Mouse (Mus musculus) hindbrain, embryonic 10.5 days (tissue): ENCODE measurements around the gene Nubpl. TPM values are rescaled to one million over a fixed set of nuclear protein-coding genes. Genes with fewer than 3 reads are reported as not detected.
"Not testable (repeated sequence)": the region's sequence is repeated elsewhere in the genome, so short reads cannot be mapped to it uniquely, and the experiment has no call there.

Experiments
- DNase-seq: peaks from one replicate; pipeline ENCODE4 v3.0.0-alpha.2; 2017; ENCODE audit warnings: low spot score
- H3K27ac ChIP-seq: fragments of 300-500 bp; sonication (generic); 2 replicates; pipeline ENCODE4 v1.5.1; 2016; ENCODE audit warnings: mild to moderate bottlenecking, moderate library complexity
- H3K27me3 ChIP-seq: fragments of 300-500 bp; sonication (generic); 2 replicates; pipeline ENCODE4 v1.6.1; 2016; ENCODE audit warnings: mild to moderate bottlenecking; ENCODE audit not compliant: poor library complexity, insufficient read depth, severe bottlenecking
- H3K36me3 ChIP-seq: fragments of 300-500 bp; sonication (generic); 2 replicates; pipeline ENCODE4 v1.6.1; 2016; ENCODE audit warnings: mild to moderate bottlenecking, moderate library complexity
- H3K4me1 ChIP-seq: fragments of 300-500 bp; sonication (generic); replicated peaks from 2 replicates; pipeline ENCODE4 v1.6.1; 2016; ENCODE audit warnings: mild to moderate bottlenecking
- H3K4me3 ChIP-seq: fragments of 300-500 bp; sonication (generic); 2 replicates; pipeline ENCODE4 v1.5.1; 2016; ENCODE audit warnings: mild to moderate bottlenecking, moderate library complexity
- H3K9me3 ChIP-seq: fragments of 300-500 bp; sonication (generic); 2 replicates; pipeline ENCODE4 v1.6.1; 2016; ENCODE audit warnings: mild to moderate bottlenecking, moderate library complexity
- WGBS: fragments of 180-500 bp; shearing (Covaris S2); methylation state at CpG from one replicate; pipeline ENCODE4 v1.1.7; 2016; 5-methylcytosine and 5-hydroxymethylcytosine counted together
- polyA plus RNA-seq: library from polyadenylated mRNA; unstranded; fragments of >200 nt; fragmentation: Nextera tagmentation; extraction: Ambion mirVana; gene quantifications from 2 replicates; pipeline ENCODE4 v1.2.1, GENCODE M21; 2016

Gene Nubpl
- polyA plus RNA-seq = 10.1 and 15.5 TPM in 2 replicates

DNA sequence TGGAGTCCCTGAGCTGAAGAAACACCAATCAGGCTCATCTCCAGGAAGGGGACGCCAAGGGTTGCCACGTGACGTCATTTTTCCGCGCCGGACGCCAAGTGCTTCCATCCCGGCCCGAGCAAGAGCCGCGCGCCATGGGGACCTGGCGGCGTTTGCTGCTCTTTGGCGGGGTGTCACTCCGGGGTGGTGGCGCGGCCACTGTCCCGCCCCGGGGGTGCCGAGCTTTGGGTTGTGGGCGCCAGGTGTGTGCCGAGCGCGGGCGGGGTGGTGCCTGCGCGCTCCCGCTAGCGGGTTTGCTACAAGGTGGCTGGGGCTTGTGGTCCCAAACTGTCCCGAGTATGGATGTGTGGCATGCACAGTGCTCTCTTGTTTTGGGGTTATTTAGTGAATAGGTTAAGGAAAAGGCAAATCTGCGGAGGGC is at the start of gene Nubpl:
Nubpl (plus strand) TSS at position 88 of the 421 bp plus-strand sequence.
- WGBS = under 1% methylated on average over 32 of the region's 32 CpGs
- Histone ChIP-seq H3K4me1 (peaks cover 5% of the 10 kb centered on the region; the same call in 1 of the 2 replicates), H3K27ac (peak within 1 kb of the TSS; percentile 95), H3K9me3 (no peaks in the 10 kb centered on the region), H3K4me3 (peak within 1 kb of the TSS; percentile 92), H3K27me3 (no peaks in the 10 kb centered on the region), H3K36me3 (no peaks in the 10 kb centered on the region)
- peak; percentile 94 for DNase-seq

DNA sequence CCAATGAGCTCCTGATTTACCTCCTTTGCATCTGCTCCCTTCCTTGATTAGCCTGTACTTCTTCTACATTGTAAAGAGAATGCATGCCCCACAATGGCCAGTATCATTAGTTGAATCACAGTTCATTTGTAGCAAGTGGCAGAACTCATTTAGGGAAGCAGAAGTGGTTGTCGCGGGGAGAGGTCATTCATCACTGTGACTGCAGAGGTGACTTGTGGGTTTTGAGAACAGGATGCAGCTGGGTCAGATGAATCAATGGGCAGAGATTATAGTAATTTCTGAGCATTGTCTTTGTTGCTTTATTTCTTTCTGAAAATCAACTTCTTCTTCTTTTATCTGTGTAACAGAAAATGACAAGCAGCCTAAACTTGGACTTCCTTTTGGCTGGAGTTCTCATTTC is 48.2 kb upstream of the Nubpl start:
- no peaks in the 10 kb centered on the region for H3K9me3 ChIP-seq
- H3K4me1 ChIP-seq = no peaks in the 10 kb centered on the region
- no peak for DNase-seq
- H3K4me3 ChIP-seq = no peak overlapping the region
- no peaks in the 10 kb centered on the region for H3K27me3 ChIP-seq
- 85% methylated on average over 2 of the region's 2 CpGs for WGBS
- H3K36me3 ChIP-seq = no peaks in the 10 kb centered on the region
- no peak overlapping the region for H3K27ac ChIP-seq

DNA sequence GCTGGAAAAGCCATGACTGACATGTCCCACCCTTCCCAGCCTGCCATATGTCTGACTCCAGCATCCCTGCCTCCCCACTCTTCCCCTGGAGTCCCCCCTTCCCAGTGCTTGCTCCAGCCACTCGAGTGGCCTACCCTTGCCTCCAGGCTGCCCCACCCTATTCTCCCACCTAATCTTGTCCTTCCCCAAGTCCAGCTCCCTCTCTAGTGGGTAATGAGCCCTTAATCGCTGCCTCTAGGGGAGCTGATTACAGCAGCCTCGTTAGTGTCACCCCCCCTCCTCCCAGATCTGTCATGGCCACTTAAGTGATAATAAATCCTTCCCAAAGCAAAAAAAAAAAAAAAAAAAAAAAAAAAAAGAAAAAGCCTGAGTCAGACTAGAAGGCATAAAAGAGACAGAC is 18.2 kb upstream of the Nubpl start:
- not testable (repeated sequence) for H3K27ac ChIP-seq, H3K27me3 ChIP-seq, DNase-seq, H3K9me3 ChIP-seq, H3K4me1 ChIP-seq, H3K36me3 ChIP-seq, H3K4me3 ChIP-seq
- WGBS = 74% methylated on average over 2 of the region's 3 CpGs

DNA sequence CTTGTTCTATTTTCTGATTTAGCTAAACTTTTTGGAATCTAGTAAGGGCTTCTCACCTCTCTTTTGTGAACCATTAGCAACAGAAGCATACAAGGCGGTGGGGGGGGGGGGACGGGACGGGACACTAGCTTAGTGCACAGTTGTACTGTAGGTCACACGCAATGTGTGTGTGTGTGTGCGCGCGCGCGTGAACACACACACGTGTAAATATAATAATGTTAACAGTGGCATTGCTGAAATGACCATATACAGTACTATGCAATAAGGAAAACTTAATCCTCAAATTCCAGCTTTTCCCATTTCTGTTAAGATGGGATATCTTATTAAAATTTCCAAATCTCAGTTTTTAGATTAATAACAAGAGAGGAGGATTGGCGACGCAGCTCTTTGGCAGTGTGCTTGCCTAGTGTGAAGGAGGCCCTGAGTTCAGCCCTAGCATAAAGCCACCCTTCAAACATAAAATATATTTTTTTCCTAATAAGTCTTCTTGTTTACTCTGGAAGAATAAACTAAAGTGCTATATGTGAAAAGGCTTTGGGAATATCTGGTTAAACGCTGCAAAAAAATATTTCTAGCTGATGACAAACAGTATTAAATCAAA is 388 bp upstream of the Nubpl start:
- H3K36me3 ChIP-seq = no peaks in the 10 kb centered on the region
- H3K9me3 ChIP-seq = no peaks in the 10 kb centered on the region
- 73% methylated on average over 13 of the region's 13 CpGs for WGBS
- peaks cover 5% of the 10 kb centered on the region; the same call in 1 of the 2 replicates for H3K4me1 ChIP-seq
- peak overlapping the region; percentile 92 for H3K4me3 ChIP-seq
- DNase-seq = no peak
- H3K27me3 ChIP-seq = no peaks in the 10 kb centered on the region
- no peak overlapping the region; the same call in 1 of the 2 replicates for H3K27ac ChIP-seq

DNA sequence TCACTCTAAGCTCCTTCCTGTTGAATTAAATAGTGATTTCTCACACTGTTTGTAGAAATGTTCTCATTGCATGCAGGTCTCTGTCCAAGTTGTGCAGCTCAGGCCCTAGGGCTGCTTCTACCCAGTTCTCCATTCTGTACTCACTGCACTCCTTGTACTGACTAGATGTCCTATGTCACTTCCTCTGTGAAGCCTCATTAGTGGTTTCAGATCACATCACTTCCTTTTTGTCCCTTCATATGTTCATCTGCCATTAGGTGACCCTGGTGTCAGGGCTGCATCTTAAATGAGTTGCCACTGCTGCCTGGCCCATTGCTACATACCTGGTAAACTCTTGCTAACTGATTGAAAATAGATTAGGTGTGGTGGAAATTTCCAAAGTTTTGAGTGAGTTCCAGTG is 22.7 kb downstream of the Nubpl start:
- Histone ChIP-seq H3K27me3 (no peaks in the 10 kb centered on the region), H3K27ac (no peak overlapping the region), H3K36me3 (no peaks in the 10 kb centered on the region), H3K4me3 (no peak overlapping the region), H3K4me1 (peaks cover 14% of the 10 kb centered on the region), H3K9me3 (0 out of 2 replicates have a peak, but pooled peaks cover 4% of the 10 kb centered on the region)
- no peak for DNase-seq

DNA sequence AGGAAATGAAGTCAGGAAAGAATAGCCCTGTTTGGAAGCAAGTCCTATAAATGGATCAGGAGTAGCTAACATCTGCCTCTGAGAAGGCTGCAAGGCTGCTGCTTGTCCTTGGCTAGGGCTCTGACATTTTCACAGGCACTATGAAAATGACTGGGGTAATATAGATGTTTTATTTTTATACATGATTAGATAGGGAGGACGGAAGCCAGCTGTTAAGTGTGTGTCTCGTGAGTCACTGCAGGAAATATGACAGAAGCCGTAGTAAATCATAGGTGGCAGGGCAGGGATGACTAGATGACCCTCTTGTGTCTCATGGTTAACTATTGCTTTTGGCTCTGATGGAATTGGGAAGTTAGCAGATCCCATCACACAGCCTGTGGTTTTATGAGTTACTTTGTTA is 28.9 kb downstream of the Nubpl start:
- 83% methylated on average over 3 of the region's 3 CpGs for WGBS
- DNase-seq = no peak
- Histone ChIP-seq H3K36me3 (no peaks in the 10 kb centered on the region), H3K4me3 (no peak overlapping the region), H3K27ac (no peak overlapping the region), H3K4me1 (peaks cover 5% of the 10 kb centered on the region), H3K27me3 (no peaks in the 10 kb centered on the region), H3K9me3 (0 out of 2 replicates have a peak, but pooled peaks cover 4% of the 10 kb centered on the region)

DNA sequence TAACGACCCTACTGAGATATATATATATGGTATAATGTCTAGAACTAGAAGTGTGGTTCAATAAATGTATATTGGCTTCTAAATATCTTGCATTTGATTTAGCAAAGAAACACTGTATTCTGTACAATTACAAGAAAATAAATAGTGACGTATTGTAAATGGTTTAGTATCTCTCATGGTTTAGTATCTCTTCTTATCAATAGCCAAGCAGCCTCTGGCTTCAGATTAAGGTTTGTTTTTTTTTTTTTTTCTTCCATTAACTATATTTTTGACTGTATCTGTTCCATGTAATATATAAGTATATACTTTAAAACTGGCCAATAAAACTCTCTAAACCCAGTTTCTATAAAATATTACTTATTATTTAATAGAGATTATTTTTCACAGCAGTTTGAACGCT is 31.5 kb downstream of the Nubpl start:
- H3K4me1 ChIP-seq = peaks cover 12% of the 10 kb centered on the region
- H3K36me3 ChIP-seq = no peaks in the 10 kb centered on the region
- no peak overlapping the region for H3K27ac ChIP-seq
- WGBS = 93% methylated on average over 3 of the region's 3 CpGs
- H3K4me3 ChIP-seq = no peak overlapping the region
- H3K27me3 ChIP-seq = no peaks in the 10 kb centered on the region
- no peak for DNase-seq
- H3K9me3 ChIP-seq = no peaks in the 10 kb centered on the region

DNA sequence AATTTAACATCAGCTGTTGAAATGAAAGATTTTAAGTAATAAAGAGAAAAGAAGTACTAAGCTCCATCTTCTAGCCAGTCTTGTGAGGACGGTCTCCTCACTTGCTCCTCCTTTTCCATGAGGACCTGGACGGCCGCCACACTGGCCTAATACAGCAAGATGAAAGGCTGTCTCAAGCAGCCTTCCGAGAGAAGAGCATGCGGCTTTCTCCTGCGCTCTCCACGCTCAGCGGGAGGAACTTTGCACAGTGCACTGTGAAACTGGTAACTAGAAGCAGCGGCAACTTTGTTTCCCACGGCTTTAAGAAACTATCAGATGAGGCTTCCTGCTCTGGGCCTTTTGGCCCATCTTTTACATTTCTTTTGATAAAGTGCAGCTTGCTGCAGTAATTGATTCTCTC is 34.7 kb downstream of the Nubpl start:
- 6% methylated on average over 10 of the region's 10 CpGs for WGBS
- peaks cover 17% of the 10 kb centered on the region for H3K4me1 ChIP-seq
- H3K27ac ChIP-seq = peak overlapping the region; percentile 73
- no peaks in the 10 kb centered on the region for H3K9me3 ChIP-seq
- peak; percentile 45 for DNase-seq
- no peaks in the 10 kb centered on the region for H3K36me3 ChIP-seq
- H3K4me3 ChIP-seq = no peak overlapping the region
- no peaks in the 10 kb centered on the region for H3K27me3 ChIP-seq

DNA sequence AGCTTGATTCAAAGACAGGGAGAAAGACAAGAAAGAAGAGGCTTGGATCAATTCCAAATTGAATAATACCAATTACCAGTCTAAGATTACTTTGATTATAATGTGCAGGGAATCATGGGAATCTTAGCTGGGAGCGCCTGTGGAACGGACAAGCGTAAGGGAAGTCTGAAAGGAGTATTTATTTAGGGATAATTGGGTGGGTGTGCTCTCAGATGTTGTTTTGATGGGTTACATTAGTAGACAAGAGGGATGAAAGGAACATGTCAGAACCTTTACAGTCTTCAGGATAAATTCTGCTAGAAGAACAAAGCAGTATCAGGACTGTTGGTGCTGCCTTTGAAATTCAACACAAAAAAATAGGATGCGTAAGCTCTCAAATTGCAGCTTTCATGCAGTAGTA is 40.8 kb downstream of the Nubpl start:
- WGBS = 84% methylated on average over 4 of the region's 4 CpGs
- no peak overlapping the region for H3K4me3 ChIP-seq
- H3K27ac ChIP-seq = no peak overlapping the region
- no peaks in the 10 kb centered on the region for H3K27me3 ChIP-seq
- no peaks in the 10 kb centered on the region for H3K9me3 ChIP-seq
- no peaks in the 10 kb centered on the region for H3K36me3 ChIP-seq
- no peak for DNase-seq
- 0 out of 2 replicates have a peak, but pooled peaks cover 5% of the 10 kb centered on the region for H3K4me1 ChIP-seq

DNA sequence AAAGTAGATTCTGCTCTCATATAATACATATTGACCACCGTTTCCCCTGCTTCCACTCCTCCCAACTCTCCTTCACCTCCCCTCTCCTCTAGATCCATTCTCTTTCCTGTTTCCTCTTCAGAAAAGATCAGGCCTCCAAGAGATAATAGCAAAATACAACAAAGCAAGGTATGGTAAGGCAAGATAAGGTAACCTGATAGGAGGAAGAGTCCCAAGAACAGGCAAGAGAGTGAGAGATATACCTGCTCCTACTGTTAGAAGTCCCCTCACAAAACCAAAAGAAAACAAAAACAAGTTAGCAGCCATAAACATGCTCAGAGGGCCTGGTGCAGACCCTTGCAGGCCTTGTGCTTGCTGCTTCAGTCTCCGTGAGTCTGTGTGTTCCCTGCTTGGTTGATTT is 49.1 kb downstream of the Nubpl start:
- Histone ChIP-seq H3K27me3 (no peaks in the 10 kb centered on the region), H3K4me1 (no peaks in the 10 kb centered on the region), H3K27ac (no peak overlapping the region), H3K9me3 (peaks cover 7% of the 10 kb centered on the region; the same call in 1 of the 2 replicates), H3K4me3 (no peak overlapping the region), H3K36me3 (peaks cover 9% of the 10 kb centered on the region)
- 83% methylated on average over 2 of the region's 2 CpGs for WGBS
- DNase-seq = no peak

DNA sequence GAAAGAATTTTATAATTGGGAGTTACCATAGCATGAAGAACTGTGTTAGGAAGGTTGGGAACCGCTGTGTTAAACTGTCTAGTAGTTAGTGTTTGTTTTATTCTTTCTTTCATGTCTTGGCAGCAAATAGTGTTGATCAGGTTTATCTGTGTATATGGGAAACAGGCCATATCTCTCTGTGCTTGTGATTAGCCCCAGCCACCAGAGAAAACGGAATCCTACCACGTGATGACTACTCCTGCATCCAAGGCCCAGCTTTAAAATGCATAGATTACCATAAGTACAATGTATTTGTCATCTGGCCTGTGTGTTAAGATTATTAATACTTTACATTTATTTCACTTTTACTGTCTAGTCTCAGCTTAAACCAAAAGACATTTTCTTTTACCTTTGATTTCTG is 51.9 kb downstream of the Nubpl start:
- H3K36me3 ChIP-seq = peaks cover 2% of the 10 kb centered on the region
- no peak for DNase-seq
- H3K27ac ChIP-seq = no peak overlapping the region
- H3K4me1 ChIP-seq = no peaks in the 10 kb centered on the region
- H3K9me3 ChIP-seq = peaks cover under 1% of the 10 kb centered on the region; the same call in 1 of the 2 replicates
- no peak overlapping the region for H3K4me3 ChIP-seq
- H3K27me3 ChIP-seq = no peaks in the 10 kb centered on the region
- WGBS = 90% methylated on average over 3 of the region's 3 CpGs

DNA sequence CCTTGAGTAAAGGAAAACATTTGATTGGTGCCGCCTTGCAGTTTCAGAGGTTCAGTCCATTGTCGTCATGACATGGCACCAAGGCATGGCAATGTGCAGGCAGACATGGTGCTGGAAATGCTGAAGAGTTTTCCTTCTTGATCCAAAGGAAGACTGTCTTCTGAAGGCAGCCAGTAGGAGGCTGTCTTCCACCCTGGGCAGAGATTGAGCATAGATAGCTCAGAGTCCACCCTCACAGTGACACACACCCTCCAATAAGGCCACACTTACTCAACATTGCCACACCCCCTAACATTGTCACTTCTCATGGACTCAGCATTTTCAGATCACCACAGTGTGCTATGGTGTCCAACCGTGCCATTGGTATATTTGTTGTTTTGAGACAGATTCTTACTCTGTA is 54.5 kb downstream of the Nubpl start:
- 96% methylated on average over 3 of the region's 3 CpGs for WGBS
- Histone ChIP-seq H3K9me3 (no peaks in the 10 kb centered on the region), H3K4me1 (no peaks in the 10 kb centered on the region), H3K27ac (no peak overlapping the region), H3K36me3 (no peaks in the 10 kb centered on the region), H3K27me3 (no peaks in the 10 kb centered on the region), H3K4me3 (no peak overlapping the region)
- no peak for DNase-seq

DNA sequence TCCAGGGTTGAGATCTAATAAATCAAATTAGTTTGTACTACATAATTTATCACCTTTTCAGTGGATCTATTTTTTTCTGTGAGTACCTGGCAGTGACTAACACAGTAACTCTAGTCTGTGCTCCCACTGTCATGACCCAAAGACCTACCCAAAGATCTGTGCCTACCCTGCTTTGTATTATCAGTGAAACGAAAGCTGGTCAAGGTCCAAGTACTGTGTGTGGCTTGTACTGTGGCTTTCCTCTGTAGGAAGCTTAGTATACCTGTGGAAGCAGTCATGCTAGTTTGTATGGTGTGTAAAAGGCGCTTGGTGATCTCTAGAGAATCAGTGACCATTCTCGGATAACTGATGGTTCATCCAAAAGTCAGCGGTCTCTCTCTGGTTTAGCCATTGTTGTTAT is 57.4 kb downstream of the Nubpl start:
- Histone ChIP-seq H3K9me3 (no peaks in the 10 kb centered on the region), H3K27ac (no peak overlapping the region), H3K4me3 (no peak overlapping the region), H3K36me3 (no peaks in the 10 kb centered on the region), H3K27me3 (no peaks in the 10 kb centered on the region), H3K4me1 (no peaks in the 10 kb centered on the region)
- 96% methylated on average over 4 of the region's 4 CpGs for WGBS
- no peak for DNase-seq

DNA sequence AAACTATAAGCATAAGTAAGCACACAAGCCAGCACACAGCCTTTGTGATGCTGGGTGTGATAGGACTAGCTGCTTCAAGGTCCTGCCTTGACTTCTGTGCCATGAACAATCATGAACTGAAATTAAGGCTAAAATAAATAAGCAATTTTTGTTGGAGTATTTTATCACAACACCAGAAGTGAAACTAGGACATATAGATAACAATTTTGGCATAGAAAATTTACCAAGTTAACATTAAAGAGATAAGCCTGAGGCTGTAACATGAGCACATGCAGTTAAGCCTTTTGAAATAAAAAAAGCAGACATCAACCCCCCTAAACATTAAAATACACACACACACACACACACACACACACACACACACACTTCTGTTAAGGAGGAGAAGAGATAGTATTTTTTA is 66.9 kb downstream of the Nubpl start:
- no peaks in the 10 kb centered on the region for H3K36me3 ChIP-seq
- no peak overlapping the region for H3K4me3 ChIP-seq
- DNase-seq = no peak
- H3K27ac ChIP-seq = no peak overlapping the region
- H3K4me1 ChIP-seq = no peaks in the 10 kb centered on the region
- H3K27me3 ChIP-seq = no peaks in the 10 kb centered on the region
- H3K9me3 ChIP-seq = peaks cover 5% of the 10 kb centered on the region; the same call in 1 of the 2 replicates
